Mouse (Mus musculus) C2C12 (cell line): ENCODE results near the gene Ankrd17. TPM values are rescaled to one million over a fixed set of nuclear protein-coding genes. Genes with fewer than 3 reads are reported as not detected.

ENCODE experiments used
- H3K27me3 ChIP-seq: one replicate; pipeline ENCODE4 v1.6.1; 2011; ENCODE audit not compliant: control insufficient read depth, insufficient read depth, insufficient read length
- H3K36me3 ChIP-seq: one replicate; pipeline ENCODE4 v1.6.1; 2011; ENCODE audit not compliant: control insufficient read depth, insufficient read depth
- H3K4me3 ChIP-seq: one replicate; pipeline ENCODE4 v1.5.1; 2011; ENCODE audit warnings: mild to moderate bottlenecking, control low read depth; ENCODE audit not compliant: poor library complexity, insufficient read depth, severe bottlenecking
- H3K79me2 ChIP-seq: one replicate; pipeline ENCODE4 v1.6.1; 2011; ENCODE audit not compliant: control insufficient read depth, insufficient read depth
- H3K79me3 ChIP-seq: one replicate; pipeline ENCODE4 v1.6.1; 2011; ENCODE audit warnings: low read depth, control low read depth
- H3ac ChIP-seq: one replicate; pipeline ENCODE3; 2011; ENCODE audit warnings: low read depth; ENCODE audit not compliant: control insufficient read depth, insufficient read length
- CEBPB ChIP-seq: IDR thresholded peaks from one replicate; pipeline ENCODE4 v1.6.1; 2011; ENCODE audit warnings: low read depth, mild to moderate bottlenecking, control low read depth, moderate library complexity
- CTCF ChIP-seq: IDR thresholded peaks from one replicate; pipeline ENCODE4 v1.5.1; 2011; ENCODE audit not compliant: control insufficient read depth, insufficient read depth, insufficient read length
- FOSL1 ChIP-seq: IDR thresholded peaks from one replicate; pipeline ENCODE4 v1.8.0; 2011; ENCODE audit warnings: mild to moderate bottlenecking, low read length; ENCODE audit not compliant: poor library complexity, insufficient read depth, severe bottlenecking
- MAX ChIP-seq: IDR thresholded peaks from one replicate; pipeline ENCODE4 v1.6.1; 2011; ENCODE audit warnings: mild to moderate bottlenecking, control low read depth
- MYOD1 ChIP-seq: IDR thresholded peaks from one replicate; pipeline ENCODE4 v1.6.1; 2011; ENCODE audit warnings: low read depth; ENCODE audit not compliant: control insufficient read depth, insufficient read length
- MYOG ChIP-seq: IDR thresholded peaks from one replicate; pipeline ENCODE4 v1.6.1; 2011; ENCODE audit not compliant: control insufficient read depth, insufficient read length; ENCODE audit errors: extremely low read depth
- USF1 ChIP-seq: IDR thresholded peaks from one replicate; pipeline ENCODE4 v1.6.1; 2011; ENCODE audit warnings: low read depth, mild to moderate bottlenecking, control low read depth, moderate library complexity
- long read RNA-seq, 2 experiments: library from polyadenylated mRNA; unstranded; transcript quantifications; one replicate each; pipeline ENCODE4 v2.0.0; 2019 to 2020
- polyA plus RNA-seq: library from polyadenylated mRNA; unstranded; fragments of >200 nt; fragmentation: generic; extraction: Trizol; gene quantifications from one replicate; pipeline ENCODE4 v1.2.1, GENCODE M21; 2012; ENCODE audit warnings: missing spikeins

Gene Ankrd17
- polyA plus RNA-seq: 16.0 TPM
- long read RNA-seq, experiment 1, partial matches to known transcripts: 9 of 11 reads
- long read RNA-seq, experiment 1, other reads (novel, unspliced or antisense): 2 of 11 reads
- long read RNA-seq, experiment 2, partial matches to known transcripts: 27 of 30 reads
- long read RNA-seq, experiment 2, other reads (novel, unspliced or antisense): 2 of 30 reads

- no peaks in the 10 kb centered on the region for H3K27me3 ChIP-seq
- peaks cover 18% of the 10 kb centered on the region for H3K36me3 ChIP-seq
- TF ChIP-seq USF1: no peak
- peak; percentile 36 for TF ChIP-seq MAX
- TF ChIP-seq CTCF: no peak
- peak within 1 kb of the TSS; percentile 89 for H3K4me3 ChIP-seq
- peaks cover 46% of the 10 kb centered on the region for H3K79me3 ChIP-seq
- H3K79me2 ChIP-seq: peaks cover 62% of the 10 kb centered on the region
- peak within 1 kb of the TSS; percentile 91 for H3ac ChIP-seq
Measured at GRCm38 (mm10) chr5:90366121-90367066, at the start of gene Ankrd17. Gene Ankrd17 (minus strand): TSS chr5:90366577.

GRCm38 (mm10) chr5:90414925-90415295 lies 48.5 kb upstream of the Ankrd17 start:
- H3K79me3 ChIP-seq: no peaks in the 10 kb centered on the region
- no peaks in the 10 kb centered on the region for H3K79me2 ChIP-seq
- TF ChIP-seq CEBPB (no peak), USF1 (no peak), MYOG (no peak), MAX (no peak), FOSL1 (no peak), MYOD1 (no peak), CTCF (no peak)
- no peaks in the 10 kb centered on the region for H3K36me3 ChIP-seq
- H3ac ChIP-seq: no peak overlapping the region
- peaks cover 4% of the 10 kb centered on the region for H3K27me3 ChIP-seq
- no peak overlapping the region for H3K4me3 ChIP-seq

GRCm38 (mm10) chr5:90414142-90414924 lies 48.0 kb upstream of the Ankrd17 start:
- peaks cover 4% of the 10 kb centered on the region for H3K27me3 ChIP-seq
- no peaks in the 10 kb centered on the region for H3K79me2 ChIP-seq
- no peaks in the 10 kb centered on the region for H3K79me3 ChIP-seq
- TF ChIP-seq FOSL1 (no peak), MYOD1 (no peak), CTCF (no peak)
- H3ac ChIP-seq: no peak overlapping the region
- no peak overlapping the region for H3K4me3 ChIP-seq
- no peaks in the 10 kb centered on the region for H3K36me3 ChIP-seq

- Histone ChIP-seq H3ac (no peak overlapping the region), H3K27me3 (no peaks in the 10 kb centered on the region), H3K79me3 (no peaks in the 10 kb centered on the region), H3K79me2 (no peaks in the 10 kb centered on the region), H3K4me3 (no peak overlapping the region), H3K36me3 (no peaks in the 10 kb centered on the region)
- TF ChIP-seq MYOD1 (no peak), USF1 (no peak), MAX (no peak), FOSL1 (no peak), CEBPB (no peak), CTCF (no peak), MYOG (no peak)
Measured at GRCm38 (mm10) chr5:90405210-90405609, 38.8 kb upstream of the Ankrd17 start.

- H3K79me2 ChIP-seq: no peaks in the 10 kb centered on the region
- H3K79me3 ChIP-seq: no peaks in the 10 kb centered on the region
- H3K4me3 ChIP-seq: no peak overlapping the region
- TF ChIP-seq CEBPB (no peak), MYOD1 (no peak), MYOG (no peak), FOSL1 (no peak), USF1 (no peak), MAX (no peak), CTCF (no peak)
- H3K27me3 ChIP-seq: peaks cover 4% of the 10 kb centered on the region
- no peaks in the 10 kb centered on the region for H3K36me3 ChIP-seq
- H3ac ChIP-seq: no peak overlapping the region
Measured at GRCm38 (mm10) chr5:90396817-90397216, 30.4 kb upstream of the Ankrd17 start.
